Mouse (Mus musculus): ENCODE data around the gene Hoxa7.

DNA sequence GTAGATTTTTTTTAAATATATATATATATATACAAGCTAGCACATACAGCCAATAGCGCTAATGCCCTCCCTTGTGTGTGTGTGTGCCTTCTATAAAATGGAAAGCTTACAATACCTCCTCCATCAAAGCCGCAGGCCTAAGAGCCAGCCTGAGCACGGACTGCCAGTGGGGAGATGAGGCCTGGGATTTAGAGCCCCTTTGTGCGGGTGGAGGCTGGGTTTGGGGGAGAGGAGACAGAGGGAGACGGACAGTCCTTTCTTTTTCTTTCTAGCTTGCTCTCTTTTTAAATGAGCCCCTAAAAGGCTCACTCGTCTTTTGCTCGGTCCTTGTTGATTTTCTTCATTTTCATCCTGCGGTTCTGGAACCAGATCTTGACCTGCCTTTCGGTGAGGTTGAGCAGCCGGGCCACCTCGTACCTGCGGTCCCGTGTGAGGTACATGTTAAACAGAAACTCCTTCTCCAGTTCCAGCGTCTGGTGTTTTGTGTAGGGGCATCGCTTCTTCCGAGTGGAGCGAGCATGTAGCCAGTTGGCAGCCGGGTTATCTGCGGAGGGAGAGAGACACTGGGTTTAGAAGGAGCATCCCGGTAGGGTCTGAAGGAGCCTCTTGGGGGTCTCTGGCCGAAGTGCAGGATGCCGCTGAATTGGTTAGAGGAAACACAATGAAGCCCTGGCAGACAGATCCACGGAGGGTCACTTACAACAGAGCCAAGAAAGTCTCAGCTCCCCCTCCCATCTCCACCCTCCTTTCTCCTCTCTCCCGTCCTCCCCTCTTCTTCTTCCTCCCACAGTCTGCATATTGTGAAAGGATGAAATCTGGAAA, 2.5 kb upstream of the Hoxa7 start:
- TF ChIP-seq MAX (IDR thresholded peaks at IDR 0.05; ENCODE audit: low read depth): no peak
- TF ChIP-seq POLR2A (IDR thresholded peaks at IDR 0.05; ENCODE audit: insufficient read length, low read depth): no peak
- TF ChIP-seq MYOG (IDR thresholded peaks at IDR 0.05; ENCODE audit: control insufficient read depth in 1 of 3, insufficient read depth in 1 of 3, insufficient read length in 2 of 3, low read depth in 2 of 3): no peak
- no peak for TF ChIP-seq CEBPB (IDR thresholded peaks at IDR 0.05; ENCODE audit: insufficient read depth, poor library complexity, severe bottlenecking)
- no peak for TF ChIP-seq TCF12 (IDR thresholded peaks at IDR 0.05; ENCODE audit: insufficient read depth, poor library complexity, severe bottlenecking)
- TF ChIP-seq MYOD1 (IDR thresholded peaks at IDR 0.05; ENCODE audit: control insufficient read depth in 1 of 3, insufficient read length in 2 of 3, low read depth in 2 of 3): no peak
- TF ChIP-seq USF1 (IDR thresholded peaks at IDR 0.05; ENCODE audit: low read depth): no peak
- no peak for TF ChIP-seq TCF3 (IDR thresholded peaks at IDR 0.05; ENCODE audit: insufficient read length, low read depth)
- no peak for TF ChIP-seq POLR2AphosphoS2 (IDR thresholded peaks at IDR 0.05; ENCODE audit: insufficient read length, low read depth)

All from myocyte (in vitro differentiated cells).